Mouse (Mus musculus) stomach, postnatal 0 days (tissue): ENCODE data around the gene Mrpl58. TPM values are rescaled to one million over a fixed set of nuclear protein-coding genes. Genes with fewer than 3 reads are reported as not detected.

Source experiments
- ATAC-seq: fragments of 200-750 bp; cut with Nextera tagmentation; 2 replicates; pipeline ENCODE4 v1.8.0; 2017; ENCODE audit not compliant: low FRiP score, low TSS enrichment
- DNase-seq: peaks from one replicate; pipeline ENCODE4 v3.0.0-alpha.2; 2016; ENCODE audit warnings: low spot score
- H3K27ac ChIP-seq: fragments of 300-500 bp; sonication (generic); replicated peaks from 2 replicates; pipeline ENCODE4 v1.5.1; 2014; ENCODE audit warnings: mild to moderate bottlenecking, control low read depth
- H3K27me3 ChIP-seq: fragments of 300-500 bp; sonication (generic); 2 replicates; pipeline ENCODE4 v1.6.1; 2014; ENCODE audit warnings: low read length; ENCODE audit not compliant: control insufficient read depth, insufficient read depth
- H3K36me3 ChIP-seq: fragments of 300-500 bp; sonication (generic); 2 replicates; pipeline ENCODE4 v1.6.1; 2014; ENCODE audit warnings: low read length, mixed read lengths; ENCODE audit not compliant: control insufficient read depth, insufficient read depth
- H3K4me1 ChIP-seq: fragments of 300-500 bp; sonication (generic); replicated peaks from 2 replicates; pipeline ENCODE4 v1.6.1; 2014; ENCODE audit warnings: antibody characterized with exemption; ENCODE audit not compliant: control insufficient read depth, insufficient read depth
- H3K4me2 ChIP-seq: fragments of 300-500 bp; sonication (generic); replicated peaks from 2 replicates; pipeline ENCODE4 v1.6.1; 2014; ENCODE audit warnings: low read depth, mild to moderate bottlenecking, control low read depth, moderate library complexity
- H3K4me3 ChIP-seq: fragments of 300-500 bp; sonication (generic); 2 replicates; pipeline ENCODE4 v1.5.1; 2014; ENCODE audit warnings: low read depth, low read length, control low read depth
- H3K9ac ChIP-seq: fragments of 300-500 bp; sonication (generic); 2 replicates; pipeline ENCODE4 v1.6.1; 2014; ENCODE audit warnings: mild to moderate bottlenecking, low read length, control low read depth, mixed read lengths
- H3K9me3 ChIP-seq: fragments of 300-500 bp; sonication (generic); 2 replicates; pipeline ENCODE4 v1.6.1; 2016; ENCODE audit warnings: low read length; ENCODE audit not compliant: control insufficient read depth
- CTCF ChIP-seq: IDR thresholded peaks from 2 replicates; pipeline ENCODE4 v1.5.1; 2016; ENCODE audit warnings: antibody characterized with exemption, low read depth, mild to moderate bottlenecking, moderate library complexity
- EP300 ChIP-seq: optimal IDR thresholded peaks from 2 replicates; pipeline ENCODE3; 2016; ENCODE audit warnings: antibody characterized with exemption
- WGBS: fragments of 180-500 bp; shearing (Covaris S2); extraction: QIAGEN DNeasy Blood & Tissue Kit; methylation state at CpG from one replicate; pipeline ENCODE4 v1.1.7; 2014; 5-methylcytosine and 5-hydroxymethylcytosine counted together
- polyA plus RNA-seq: library from polyadenylated mRNA; unstranded; fragments of >200 nt; fragmentation: Nextera tagmentation; extraction: Ambion mirVana; gene quantifications from 2 replicates; pipeline ENCODE4 v1.2.1, GENCODE M21; 2015

Mrpl58 gene
- polyA plus RNA-seq, 1 experiment from 2014 or later, result 144 TPM

DNA sequence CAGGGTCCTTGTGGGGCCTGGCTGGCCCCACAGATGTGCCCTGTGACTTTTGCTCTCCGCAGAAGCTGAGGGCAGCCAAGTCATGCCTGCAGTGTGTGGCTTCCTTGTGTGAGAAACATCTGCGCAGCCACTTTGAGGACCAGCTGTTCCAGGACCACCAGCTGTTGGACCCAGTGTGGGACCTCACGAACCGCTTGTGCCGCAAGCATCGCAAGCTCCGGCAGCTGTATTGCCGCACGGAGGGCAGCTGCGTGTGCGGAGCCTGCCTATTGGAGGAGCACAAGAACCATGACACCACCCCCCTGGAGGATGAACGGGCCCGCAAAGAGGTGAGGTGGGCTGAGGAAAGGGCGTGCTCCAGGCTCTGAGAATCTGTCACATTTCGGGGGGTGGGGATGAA is 37.9 kb downstream of the Mrpl58 start:
- Histone ChIP-seq H3K27ac (no peak overlapping the region), H3K4me3 (no peak overlapping the region), H3K9ac (no peak overlapping the region), H3K27me3 (no peaks in the 10 kb centered on the region), H3K9me3 (no peaks in the 10 kb centered on the region), H3K4me1 (no peaks in the 10 kb centered on the region), H3K4me2 (no peak overlapping the region), H3K36me3 (no peaks in the 10 kb centered on the region)
- no peak for DNase-seq
- TF ChIP-seq CTCF (no peak), EP300 (no peak)
- 35% methylated on average over 15 of the region's 15 CpGs for WGBS
- no peak for ATAC-seq

DNA sequence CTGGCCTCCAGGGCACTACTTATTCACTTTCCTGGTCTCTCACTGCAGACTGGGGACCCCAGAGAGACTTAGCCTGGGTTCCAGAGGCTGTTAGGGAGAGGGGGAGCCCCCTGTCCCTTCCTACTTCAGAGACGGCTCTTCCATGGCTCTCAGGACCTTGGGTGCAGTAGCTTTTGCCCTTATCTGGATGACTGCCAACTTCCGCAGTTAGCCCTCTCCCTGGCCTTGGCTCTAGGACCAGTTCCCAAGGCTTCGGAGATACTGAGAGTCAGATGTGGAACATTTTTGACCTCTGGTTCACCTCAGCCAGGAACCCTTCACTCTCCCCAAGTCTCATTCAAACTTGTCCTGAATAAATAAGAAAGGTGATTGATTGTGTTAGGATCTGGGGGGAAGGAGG is 43.4 kb downstream of the Mrpl58 start:
- H3K36me3 ChIP-seq, result no peaks in the 10 kb centered on the region
- no peaks in the 10 kb centered on the region for H3K4me1 ChIP-seq
- H3K4me2 ChIP-seq, result no peak overlapping the region
- ATAC-seq (0 out of 2 replicates have a peak, but pooled peaks have one; percentile 36), DNase-seq (peak; percentile 53)
- no peaks in the 10 kb centered on the region for H3K27me3 ChIP-seq
- H3K9ac ChIP-seq, result no peak overlapping the region
- no peak overlapping the region for H3K4me3 ChIP-seq
- TF ChIP-seq EP300 (no peak), CTCF (no peak)
- H3K9me3 ChIP-seq, result no peaks in the 10 kb centered on the region
- 27% methylated on average over 3 of the region's 3 CpGs for WGBS
- H3K27ac ChIP-seq, result no peak overlapping the region

DNA sequence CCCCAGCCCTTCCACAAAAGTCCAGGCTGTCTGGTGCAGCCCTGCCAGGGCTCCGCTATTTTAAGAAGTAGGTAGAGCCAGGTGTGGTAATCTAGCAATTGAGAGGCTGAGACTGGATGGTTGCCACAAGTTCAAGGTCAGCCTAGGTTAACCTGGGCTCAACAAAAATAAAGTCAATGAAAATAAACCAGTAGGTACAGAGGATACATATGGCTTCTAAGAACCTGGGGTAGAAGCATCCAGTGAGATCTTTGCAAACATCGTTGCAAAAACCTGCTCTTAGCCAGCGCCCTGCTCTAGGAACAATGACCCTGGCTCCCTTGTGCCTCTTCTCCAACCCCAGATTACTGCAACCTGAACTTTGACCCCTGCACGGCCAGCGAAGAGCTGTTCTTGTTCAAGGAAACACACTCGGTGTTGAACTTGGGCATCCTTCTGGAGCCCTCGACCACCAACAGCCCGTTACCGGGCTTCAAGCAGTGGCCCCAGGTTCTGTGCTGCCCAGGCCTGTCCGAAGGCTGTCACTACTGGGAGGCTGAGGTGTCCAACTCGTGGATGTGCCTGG is 43.9 kb downstream of the Mrpl58 start:
- DNase-seq, result no peak
- no peaks in the 10 kb centered on the region for H3K4me1 ChIP-seq
- no peak overlapping the region for H3K4me2 ChIP-seq
- H3K9ac ChIP-seq, result no peak overlapping the region
- H3K36me3 ChIP-seq, result no peaks in the 10 kb centered on the region
- H3K27me3 ChIP-seq, result no peaks in the 10 kb centered on the region
- WGBS, result 74% methylated on average over 11 of the region's 11 CpGs
- H3K27ac ChIP-seq, result no peak overlapping the region; the same call in 1 of the 2 replicates
- TF ChIP-seq CTCF (no peak), EP300 (no peak)
- ATAC-seq, result peak; percentile 3; the same call in 1 of the 2 replicates
- no peak overlapping the region for H3K4me3 ChIP-seq
- no peaks in the 10 kb centered on the region for H3K9me3 ChIP-seq

DNA sequence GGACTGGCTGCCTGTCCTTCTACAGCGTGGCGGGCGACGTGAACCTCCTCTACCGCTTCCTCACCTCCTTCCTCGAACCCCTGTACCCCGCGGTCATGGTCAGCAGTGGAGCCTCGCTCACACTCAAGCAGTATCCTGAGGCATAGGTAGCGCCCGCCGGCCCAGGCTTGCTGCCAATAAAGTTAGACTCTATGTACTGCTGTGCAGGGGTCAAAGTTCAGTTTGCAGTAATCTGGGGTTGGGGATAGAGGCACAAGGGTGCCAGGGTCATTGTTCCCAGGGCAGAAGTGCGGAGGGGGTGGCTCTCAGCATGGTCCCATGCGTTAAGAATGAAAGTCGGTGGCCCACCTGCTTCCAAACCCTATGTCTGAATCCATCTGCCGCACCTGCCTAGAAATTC is 44.5 kb downstream of the Mrpl58 start:
- Histone ChIP-seq H3K36me3 (no peaks in the 10 kb centered on the region), H3K4me1 (no peaks in the 10 kb centered on the region), H3K9ac (no peak overlapping the region), H3K4me2 (no peak overlapping the region), H3K27ac (no peak overlapping the region), H3K4me3 (no peak overlapping the region), H3K9me3 (no peaks in the 10 kb centered on the region), H3K27me3 (no peaks in the 10 kb centered on the region)
- TF ChIP-seq CTCF, result no peak
- no peak for TF ChIP-seq EP300
- 76% methylated on average over 16 of the region's 16 CpGs for WGBS
- DNase-seq (peak; percentile 41), ATAC-seq (peak; percentile 34; the same call in 1 of the 2 replicates)

DNA sequence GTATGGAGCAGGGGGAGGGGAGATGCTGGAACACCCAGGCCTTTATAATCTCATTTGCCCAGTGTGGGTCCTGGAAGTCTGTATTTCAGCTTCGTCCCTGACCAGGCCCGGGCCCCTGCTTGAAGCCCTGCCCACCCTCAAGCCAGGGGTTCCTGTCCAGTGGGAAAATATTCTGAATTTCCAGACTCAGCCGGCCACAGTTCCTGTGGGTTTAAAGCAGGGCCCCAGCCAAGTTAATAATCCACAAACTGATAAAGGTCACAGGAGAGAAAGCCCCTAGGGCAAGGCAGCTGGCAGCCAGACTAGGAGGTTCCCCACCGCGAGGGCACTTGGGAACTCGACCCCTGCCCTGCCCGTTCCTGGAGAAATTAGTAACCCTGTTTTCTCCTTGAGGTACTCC is 45.4 kb downstream of the Mrpl58 start:
- DNase-seq, result no peak
- Histone ChIP-seq H3K27me3 (no peaks in the 10 kb centered on the region), H3K27ac (peak overlapping the region; percentile 49; the same call in 1 of the 2 replicates), H3K9ac (no peak overlapping the region), H3K9me3 (no peaks in the 10 kb centered on the region), H3K4me3 (no peak overlapping the region), H3K4me2 (no peak overlapping the region), H3K36me3 (no peaks in the 10 kb centered on the region), H3K4me1 (no peaks in the 10 kb centered on the region)
- TF ChIP-seq CTCF (no peak), EP300 (no peak)
- no peak for ATAC-seq
- WGBS, result 47% methylated on average over 7 of the region's 7 CpGs

DNA sequence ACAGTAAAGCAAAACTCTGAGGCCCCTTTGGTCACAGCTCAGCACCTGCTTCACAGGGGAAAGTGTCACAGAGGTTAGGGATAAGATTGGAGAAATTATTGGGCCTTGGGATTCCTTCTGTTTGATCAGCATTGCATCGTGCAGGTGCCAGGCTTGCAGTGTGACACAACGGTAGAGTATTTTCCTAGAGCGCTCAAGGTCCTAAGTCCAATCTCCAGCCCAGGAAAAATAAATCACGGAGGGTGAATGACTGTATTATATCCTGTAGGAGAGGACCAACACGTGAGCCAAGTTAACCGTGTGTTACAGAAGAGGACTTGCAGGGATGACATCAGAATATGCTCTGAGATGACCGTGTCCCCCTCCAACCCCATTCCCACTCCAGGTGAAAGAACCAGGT is 46.6 kb downstream of the Mrpl58 start:
- no peak overlapping the region for H3K4me3 ChIP-seq
- TF ChIP-seq EP300 (no peak), CTCF (no peak)
- H3K27me3 ChIP-seq, result no peaks in the 10 kb centered on the region
- H3K9ac ChIP-seq, result no peak overlapping the region
- H3K9me3 ChIP-seq, result no peaks in the 10 kb centered on the region
- peak; percentile 62 for DNase-seq
- ATAC-seq, result peak; percentile 89
- H3K36me3 ChIP-seq, result no peaks in the 10 kb centered on the region
- no peak overlapping the region for H3K4me2 ChIP-seq
- H3K27ac ChIP-seq, result no peak overlapping the region; the same call in 1 of the 2 replicates
- no peaks in the 10 kb centered on the region for H3K4me1 ChIP-seq
- WGBS, result 55% methylated on average over 7 of the region's 7 CpGs
